Mouse (Mus musculus): ENCODE measurements around the gene Rb1.
A peak's percentile ranks its signal among the peaks of the same experiment; 100 is the strongest.

Rb1 gene

GRCm38 (mm10) chr14:73161303-73161702 is 164.3 kb downstream of the Rb1 start:
- DNase-seq (ENCODE audit: low spot score in 2 of 2): no peak

DNA sequence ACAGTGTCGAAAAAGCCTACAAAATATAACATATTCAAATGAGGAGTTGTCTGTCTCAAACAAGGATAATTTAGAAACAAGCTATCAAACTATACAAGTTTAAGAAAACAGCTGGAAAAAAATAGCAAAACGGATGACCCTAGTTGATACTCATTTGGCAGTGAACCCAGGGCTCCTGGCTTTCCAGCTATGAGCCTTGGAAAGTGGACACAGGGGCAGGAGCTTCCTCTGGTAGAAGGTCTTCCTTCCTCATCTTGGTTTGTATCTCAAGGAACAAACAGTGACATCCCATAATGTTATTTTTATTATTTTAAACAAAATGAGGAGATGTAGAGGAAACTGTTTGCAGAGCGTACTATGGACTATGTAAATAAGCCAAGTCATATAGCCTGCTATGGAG is 177.5 kb downstream of the Rb1 start:
- DNase-seq (ENCODE audit: low spot score in 2 of 2): no peak

GRCm38 (mm10) chr14:73146721-73147120 is 178.9 kb downstream of the Rb1 start:
- DNase-seq (ENCODE audit: low spot score in 2 of 2): no peak

GRCm38 (mm10) chr14:73145531-73145930 is 180.1 kb downstream of the Rb1 start:
- DNase-seq (ENCODE audit: low spot score in 2 of 2): no peak

DNA sequence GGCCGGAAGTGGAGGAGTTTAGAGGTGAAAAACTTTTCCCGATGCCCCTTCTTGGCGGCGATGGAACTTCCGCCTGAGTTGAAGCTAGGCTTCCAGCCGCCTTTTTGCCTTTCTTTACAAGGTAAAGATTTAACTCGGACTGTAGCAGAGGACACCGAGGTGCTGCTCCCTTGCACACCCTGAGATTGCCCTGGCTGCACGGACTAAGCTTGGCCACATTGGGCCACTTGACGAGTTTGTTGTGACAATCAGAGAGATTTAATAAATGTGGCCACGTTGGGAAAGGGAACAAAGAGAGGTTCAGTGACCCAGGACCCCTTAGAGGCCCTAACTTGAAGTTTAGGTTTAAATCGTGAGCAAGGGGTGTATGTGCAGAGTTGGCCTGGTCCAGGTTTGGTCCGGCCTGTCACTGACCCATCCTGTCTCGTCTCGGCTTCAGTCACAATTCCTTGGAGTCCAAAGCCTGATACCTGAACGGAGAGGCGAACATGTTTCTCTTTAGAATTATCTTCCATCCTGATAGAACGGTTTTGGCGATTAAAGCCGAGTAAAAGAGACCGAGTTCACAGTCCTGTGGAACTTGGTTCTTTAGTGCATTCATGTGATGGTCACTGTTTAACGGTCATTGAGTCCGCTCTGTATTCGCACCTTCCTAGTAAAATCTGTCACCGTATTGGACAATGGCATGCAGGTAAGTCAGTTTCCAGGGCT is 181.8 kb downstream of the Rb1 start:
- DNase-seq (ENCODE audit: low spot score in 2 of 2): no peak

- DNase-seq (ENCODE audit: low spot score in 2 of 2): peak; percentile 78 to 82
These were observed 182.5 kb downstream of the Rb1 start for GRCm38 (mm10) chr14:73142896-73143709.

DNA sequence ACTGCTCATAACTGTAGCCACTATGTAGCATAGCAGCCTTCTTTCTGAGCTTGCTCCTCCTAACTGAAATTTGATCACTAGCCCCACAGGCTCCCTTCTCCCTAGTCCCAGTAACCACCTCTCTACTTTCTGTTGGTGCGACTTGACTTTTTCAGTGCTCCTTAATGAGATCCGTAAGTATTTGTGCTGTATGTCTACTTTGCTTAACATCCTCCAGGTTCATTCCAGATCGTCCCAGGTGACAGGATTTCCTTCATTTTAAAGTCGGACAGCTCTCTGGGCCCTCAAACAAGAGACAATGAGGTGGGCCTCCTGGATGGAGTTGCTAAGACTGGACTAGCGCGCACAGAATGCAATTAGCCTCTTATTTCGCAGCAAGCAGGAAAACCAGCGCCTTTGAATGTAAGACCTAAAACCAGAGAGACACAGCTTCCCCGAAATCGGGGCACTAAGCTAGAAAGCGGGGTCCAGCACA is 183.2 kb downstream of the Rb1 start:
- no peak for DNase-seq (ENCODE audit: low spot score in 2 of 2)

DNA sequence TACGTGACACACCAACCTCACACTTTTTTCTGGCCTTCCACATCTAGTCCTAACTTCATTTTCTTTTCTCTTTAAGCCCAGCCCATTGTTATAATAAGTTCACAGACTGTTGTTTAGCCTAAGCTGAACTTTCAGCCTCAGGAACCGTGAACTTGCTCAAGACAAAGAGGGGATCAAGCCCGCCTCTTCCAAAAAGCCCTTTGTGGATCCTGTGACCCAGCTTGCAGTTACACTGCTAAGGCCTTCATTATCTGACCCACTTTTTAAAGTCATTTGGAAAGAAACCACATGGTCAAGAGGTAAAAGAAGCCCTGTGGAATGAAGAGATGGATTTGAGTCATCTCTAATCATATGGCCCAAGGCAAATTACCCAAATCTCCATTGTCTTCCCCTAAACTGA is 183.8 kb downstream of the Rb1 start:
- no peak for DNase-seq (ENCODE audit: low spot score in 2 of 2)

- DNase-seq (ENCODE audit: low spot score in 2 of 2): no peak
These were observed 185.8 kb downstream of the Rb1 start for GRCm38 (mm10) chr14:73139866-73140265.

GRCm38 (mm10) chr14:73138483-73138882 is 187.1 kb downstream of the Rb1 start:
- DNase-seq (ENCODE audit: low spot score in 2 of 2): no peak

DNA sequence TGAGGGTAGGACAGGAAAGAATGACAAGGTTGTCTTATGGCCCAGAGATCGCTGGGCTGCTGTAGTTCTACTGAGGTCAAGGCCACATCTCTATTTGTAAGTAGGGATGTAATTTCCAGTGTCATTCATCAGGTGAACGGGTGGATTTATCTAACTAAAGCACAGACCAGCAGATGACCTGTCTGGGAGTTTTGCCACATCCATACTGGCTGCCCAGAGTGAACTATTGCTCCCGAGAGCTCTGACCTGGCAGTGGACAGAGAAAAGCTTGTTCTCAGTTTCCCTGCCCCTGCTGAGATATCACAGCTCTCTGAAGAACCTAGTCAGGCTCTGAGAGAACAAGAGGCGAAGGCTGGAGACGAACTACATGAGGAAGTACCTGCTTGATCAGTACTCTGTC is 188.4 kb downstream of the Rb1 start:
- DNase-seq (ENCODE audit: low spot score in 2 of 2): no peak

Data from urinary bladder, postnatal 4 days (tissue).